Mouse (Mus musculus): Measurements from ENCODE around the gene Lrp2. TPM values are rescaled to one million over a fixed set of nuclear protein-coding genes. Genes with fewer than 3 reads are reported as not detected.

Lrp2 gene
- polyA plus RNA-seq, 1 experiment = 0.50 TPM

- no peak for TF ChIP-seq CTCF (IDR thresholded peaks at IDR 0.05; ENCODE audit: borderline replicate concordance, control insufficient read depth, extremely low read depth, insufficient read depth, low read length, poor library complexity)
- TF ChIP-seq POLR2A (IDR thresholded peaks at IDR 0.05; ENCODE audit: control insufficient read depth, extremely low read depth, insufficient read depth, low read length, poor library complexity) = no peak
- no peaks in the 10 kb centered on the region for H3K36me3 ChIP-seq (ENCODE audit: control insufficient read depth, insufficient read depth, low read length)
- WGBS = 89% methylated on average over 5 of the region's 5 CpGs
Observed at GRCm38 (mm10) chr2:69511766-69512165, 74.1 kb downstream of the Lrp2 start.

GRCm38 (mm10) chr2:69500357-69500756 is 85.5 kb downstream of the Lrp2 start:
- 82% methylated on average over 9 of the region's 9 CpGs for WGBS
- TF ChIP-seq POLR2A (IDR thresholded peaks at IDR 0.05; ENCODE audit: control insufficient read depth, extremely low read depth, insufficient read depth, low read length, poor library complexity) (no peak), CTCF (IDR thresholded peaks at IDR 0.05; ENCODE audit: borderline replicate concordance, control insufficient read depth, extremely low read depth, insufficient read depth, low read length, poor library complexity) (no peak)
- DNase-seq = no peak
- Histone ChIP-seq H3K36me3 (ENCODE audit: control insufficient read depth, insufficient read depth, low read length) (no peaks in the 10 kb centered on the region), H3K4me1 (replicated peaks; ENCODE audit: control insufficient read depth, insufficient read depth, low read length) (no peaks in the 10 kb centered on the region), H3K4me3 (ENCODE audit: control insufficient read depth, insufficient read depth, low read length) (no peak overlapping the region), H3K27me3 (ENCODE audit: control insufficient read depth, insufficient read depth, low read length) (no peaks in the 10 kb centered on the region), H3K27ac (ENCODE audit: control insufficient read depth, insufficient read depth, low read length) (no peak overlapping the region)

More at GRCm38 (mm10) chr2:69511766-69512165, 74.1 kb downstream of the Lrp2 start:
- no peaks in the 10 kb centered on the region for H3K4me1 ChIP-seq (replicated peaks; ENCODE audit: control insufficient read depth, insufficient read depth, low read length)
- no peak overlapping the region for H3K4me3 ChIP-seq (ENCODE audit: control insufficient read depth, insufficient read depth, low read length)
- DNase-seq = no peak
- no peak overlapping the region for H3K27ac ChIP-seq (ENCODE audit: control insufficient read depth, insufficient read depth, low read length)
- H3K27me3 ChIP-seq (ENCODE audit: control insufficient read depth, insufficient read depth, low read length) = no peaks in the 10 kb centered on the region

GRCm38 (mm10) chr2:69493130-69493529 is 92.7 kb downstream of the Lrp2 start:
- no peaks in the 10 kb centered on the region for H3K4me1 ChIP-seq (replicated peaks; ENCODE audit: control insufficient read depth, insufficient read depth, low read length)
- 90% methylated on average over 4 of the region's 4 CpGs for WGBS

GRCm38 (mm10) chr2:69480965-69481364 is 104.9 kb downstream of the Lrp2 start:
- DNase-seq = no peak
- H3K36me3 ChIP-seq (ENCODE audit: control insufficient read depth, insufficient read depth, low read length) = no peaks in the 10 kb centered on the region
- no peak overlapping the region for H3K4me3 ChIP-seq (ENCODE audit: control insufficient read depth, insufficient read depth, low read length)
- 97% methylated on average over 7 of the region's 7 CpGs for WGBS
- TF ChIP-seq CTCF (IDR thresholded peaks at IDR 0.05; ENCODE audit: borderline replicate concordance, control insufficient read depth, extremely low read depth, insufficient read depth, low read length, poor library complexity) (no peak), POLR2A (IDR thresholded peaks at IDR 0.05; ENCODE audit: control insufficient read depth, extremely low read depth, insufficient read depth, low read length, poor library complexity) (no peak)
- no peak overlapping the region for H3K27ac ChIP-seq (ENCODE audit: control insufficient read depth, insufficient read depth, low read length)
- H3K27me3 ChIP-seq (ENCODE audit: control insufficient read depth, insufficient read depth, low read length) = no peaks in the 10 kb centered on the region
- no peaks in the 10 kb centered on the region for H3K4me1 ChIP-seq (replicated peaks; ENCODE audit: control insufficient read depth, insufficient read depth, low read length)

More at GRCm38 (mm10) chr2:69493130-69493529, 92.7 kb downstream of the Lrp2 start:
- H3K4me3 ChIP-seq (ENCODE audit: control insufficient read depth, insufficient read depth, low read length) = no peak overlapping the region
- no peaks in the 10 kb centered on the region for H3K36me3 ChIP-seq (ENCODE audit: control insufficient read depth, insufficient read depth, low read length)
- no peaks in the 10 kb centered on the region for H3K27me3 ChIP-seq (ENCODE audit: control insufficient read depth, insufficient read depth, low read length)
- no peak for DNase-seq
- no peak for TF ChIP-seq POLR2A (IDR thresholded peaks at IDR 0.05; ENCODE audit: control insufficient read depth, extremely low read depth, insufficient read depth, low read length, poor library complexity)
- TF ChIP-seq CTCF (IDR thresholded peaks at IDR 0.05; ENCODE audit: borderline replicate concordance, control insufficient read depth, extremely low read depth, insufficient read depth, low read length, poor library complexity) = no peak
- H3K27ac ChIP-seq (ENCODE audit: control insufficient read depth, insufficient read depth, low read length) = no peak overlapping the region

GRCm38 (mm10) chr2:69479859-69480258 is 106.0 kb downstream of the Lrp2 start:
- Histone ChIP-seq H3K27me3 (ENCODE audit: control insufficient read depth, insufficient read depth, low read length) (no peaks in the 10 kb centered on the region), H3K4me3 (ENCODE audit: control insufficient read depth, insufficient read depth, low read length) (no peak overlapping the region), H3K27ac (ENCODE audit: control insufficient read depth, insufficient read depth, low read length) (no peak overlapping the region), H3K4me1 (replicated peaks; ENCODE audit: control insufficient read depth, insufficient read depth, low read length) (no peaks in the 10 kb centered on the region), H3K36me3 (ENCODE audit: control insufficient read depth, insufficient read depth, low read length) (no peaks in the 10 kb centered on the region)
- no peak for DNase-seq
- TF ChIP-seq CTCF (IDR thresholded peaks at IDR 0.05; ENCODE audit: borderline replicate concordance, control insufficient read depth, extremely low read depth, insufficient read depth, low read length, poor library complexity) (no peak), POLR2A (IDR thresholded peaks at IDR 0.05; ENCODE audit: control insufficient read depth, extremely low read depth, insufficient read depth, low read length, poor library complexity) (no peak)
- 93% methylated on average over 7 of the region's 7 CpGs for WGBS

- WGBS = 93% methylated on average over 7 of the region's 7 CpGs
- TF ChIP-seq CTCF (IDR thresholded peaks at IDR 0.05; ENCODE audit: borderline replicate concordance, control insufficient read depth, extremely low read depth, insufficient read depth, low read length, poor library complexity) (no peak), POLR2A (IDR thresholded peaks at IDR 0.05; ENCODE audit: control insufficient read depth, extremely low read depth, insufficient read depth, low read length, poor library complexity) (no peak)
- no peak for DNase-seq
- H3K36me3 ChIP-seq (ENCODE audit: control insufficient read depth, insufficient read depth, low read length) = no peaks in the 10 kb centered on the region
- H3K4me1 ChIP-seq (replicated peaks; ENCODE audit: control insufficient read depth, insufficient read depth, low read length) = no peaks in the 10 kb centered on the region
- H3K4me3 ChIP-seq (ENCODE audit: control insufficient read depth, insufficient read depth, low read length) = no peak overlapping the region
- no peak overlapping the region for H3K27ac ChIP-seq (ENCODE audit: control insufficient read depth, insufficient read depth, low read length)
- no peaks in the 10 kb centered on the region for H3K27me3 ChIP-seq (ENCODE audit: control insufficient read depth, insufficient read depth, low read length)
Observed at GRCm38 (mm10) chr2:69476901-69477300, 109.0 kb downstream of the Lrp2 start.

GRCm38 (mm10) chr2:69475177-69475576 is 110.7 kb downstream of the Lrp2 start:
- WGBS = 94% methylated on average over 9 of the region's 9 CpGs
- Histone ChIP-seq H3K36me3 (ENCODE audit: control insufficient read depth, insufficient read depth, low read length) (no peaks in the 10 kb centered on the region), H3K27me3 (ENCODE audit: control insufficient read depth, insufficient read depth, low read length) (no peaks in the 10 kb centered on the region), H3K4me3 (ENCODE audit: control insufficient read depth, insufficient read depth, low read length) (no peak overlapping the region), H3K4me1 (replicated peaks; ENCODE audit: control insufficient read depth, insufficient read depth, low read length) (no peaks in the 10 kb centered on the region), H3K27ac (ENCODE audit: control insufficient read depth, insufficient read depth, low read length) (no peak overlapping the region)
- TF ChIP-seq POLR2A (IDR thresholded peaks at IDR 0.05; ENCODE audit: control insufficient read depth, extremely low read depth, insufficient read depth, low read length, poor library complexity) = no peak
- no peak for TF ChIP-seq CTCF (IDR thresholded peaks at IDR 0.05; ENCODE audit: borderline replicate concordance, control insufficient read depth, extremely low read depth, insufficient read depth, low read length, poor library complexity)
- DNase-seq = no peak
